Mouse (Mus musculus) brown adipose tissue, adult 24 weeks (tissue): Measurements from ENCODE around the gene Duox2. TPM values are rescaled to one million over a fixed set of nuclear protein-coding genes. Genes with fewer than 3 reads are reported as not detected.
A peak's percentile ranks its signal among the peaks of the same experiment; 100 is the strongest.

Experiments
- H3K27ac ChIP-seq: fragments of 200-500 bp; replicated peaks from 2 replicates; pipeline ENCODE4 v1.5.1; 2012; ENCODE audit warnings: low read depth, mild to moderate bottlenecking, low read length
- H3K4me1 ChIP-seq: fragments of 200-500 bp; 2 replicates; pipeline ENCODE4 v1.6.1; 2012; ENCODE audit warnings: low read length, mixed read lengths; ENCODE audit not compliant: control insufficient read depth, insufficient read depth, insufficient read length
- H3K4me3 ChIP-seq: fragments of 200-500 bp; 2 replicates; pipeline ENCODE4 v1.5.1; 2012; ENCODE audit warnings: low read depth, mild to moderate bottlenecking, low read length, moderate library complexity; ENCODE audit not compliant: insufficient read depth
- polyA plus RNA-seq: library from polyadenylated mRNA; stranded (reverse); fragments of >200 nt; gene quantifications from 2 replicates; pipeline ENCODE4 v1.2.4, GENCODE M21; 2012; ENCODE audit not compliant: missing spikeins, insufficient read depth, insufficient read length

Duox2 gene
- polyA plus RNA-seq, 1 experiment, result not detected

DNA sequence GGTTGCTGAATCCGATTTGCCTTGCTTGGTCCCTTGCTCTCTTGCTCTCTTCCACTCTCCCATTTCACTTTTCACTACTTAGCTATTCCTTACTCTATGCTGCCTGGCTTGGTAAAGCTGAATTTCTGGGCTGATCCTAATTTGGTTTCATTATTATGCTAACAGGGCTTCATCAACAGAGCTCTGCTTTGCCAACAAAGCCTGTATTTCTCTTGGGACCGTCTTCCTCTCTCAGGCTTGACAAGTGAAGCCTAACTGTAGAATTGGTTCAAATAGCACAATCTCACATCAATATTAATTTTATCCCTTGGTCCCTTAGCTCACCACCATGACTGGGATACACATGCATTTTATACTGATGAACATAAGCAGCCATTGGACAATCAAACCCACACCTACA lies 13.3 kb upstream of the Duox2 start:
- no peak overlapping the region for H3K4me3 ChIP-seq
- H3K27ac ChIP-seq, result no peak overlapping the region
- no peaks in the 10 kb centered on the region for H3K4me1 ChIP-seq

DNA sequence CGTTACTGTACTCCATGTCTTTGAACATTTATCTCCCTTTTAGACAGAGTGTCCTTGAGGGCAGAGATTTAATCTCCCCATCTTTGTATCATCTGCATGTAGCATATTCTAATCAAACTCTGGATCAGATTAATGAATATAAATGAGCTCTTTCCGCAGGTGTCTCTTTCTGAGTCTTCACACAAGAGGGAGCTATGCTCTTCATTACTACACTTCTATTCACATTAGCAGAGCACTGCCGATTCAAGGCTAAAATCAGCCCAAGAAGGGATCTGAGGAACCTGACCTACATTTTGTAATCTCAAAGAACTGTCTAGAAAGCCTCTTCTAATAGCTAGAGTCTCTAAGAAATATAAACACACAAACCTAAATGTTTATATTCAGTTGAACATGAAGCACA lies 11.4 kb upstream of the Duox2 start:
- Histone ChIP-seq H3K4me1 (no peaks in the 10 kb centered on the region), H3K27ac (no peak overlapping the region), H3K4me3 (no peak overlapping the region)

DNA sequence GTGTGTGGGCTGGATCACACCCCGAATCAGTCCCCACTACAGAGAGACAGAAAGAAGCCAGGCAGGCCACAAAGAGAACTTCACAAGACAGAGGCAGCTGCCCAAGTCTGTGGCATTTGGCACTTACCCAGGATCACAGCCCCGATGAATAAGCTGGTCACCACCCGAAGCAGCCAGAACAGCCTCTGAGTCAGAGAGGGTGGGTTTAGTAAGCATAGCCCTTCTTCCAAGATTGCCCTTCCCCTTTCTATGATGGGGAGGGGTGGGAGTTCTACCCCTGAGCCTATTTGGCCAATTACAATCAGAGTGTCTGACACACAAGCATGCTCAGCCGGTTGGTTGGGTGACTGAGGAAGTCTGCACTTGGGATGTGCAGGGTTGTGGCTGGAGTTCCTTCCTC lies 7.9 kb upstream of the Duox2 start:
- H3K4me1 ChIP-seq, result peaks cover under 1% of the 10 kb centered on the region; the same call in 1 of the 2 replicates
- no peak overlapping the region for H3K4me3 ChIP-seq
- no peak overlapping the region for H3K27ac ChIP-seq

DNA sequence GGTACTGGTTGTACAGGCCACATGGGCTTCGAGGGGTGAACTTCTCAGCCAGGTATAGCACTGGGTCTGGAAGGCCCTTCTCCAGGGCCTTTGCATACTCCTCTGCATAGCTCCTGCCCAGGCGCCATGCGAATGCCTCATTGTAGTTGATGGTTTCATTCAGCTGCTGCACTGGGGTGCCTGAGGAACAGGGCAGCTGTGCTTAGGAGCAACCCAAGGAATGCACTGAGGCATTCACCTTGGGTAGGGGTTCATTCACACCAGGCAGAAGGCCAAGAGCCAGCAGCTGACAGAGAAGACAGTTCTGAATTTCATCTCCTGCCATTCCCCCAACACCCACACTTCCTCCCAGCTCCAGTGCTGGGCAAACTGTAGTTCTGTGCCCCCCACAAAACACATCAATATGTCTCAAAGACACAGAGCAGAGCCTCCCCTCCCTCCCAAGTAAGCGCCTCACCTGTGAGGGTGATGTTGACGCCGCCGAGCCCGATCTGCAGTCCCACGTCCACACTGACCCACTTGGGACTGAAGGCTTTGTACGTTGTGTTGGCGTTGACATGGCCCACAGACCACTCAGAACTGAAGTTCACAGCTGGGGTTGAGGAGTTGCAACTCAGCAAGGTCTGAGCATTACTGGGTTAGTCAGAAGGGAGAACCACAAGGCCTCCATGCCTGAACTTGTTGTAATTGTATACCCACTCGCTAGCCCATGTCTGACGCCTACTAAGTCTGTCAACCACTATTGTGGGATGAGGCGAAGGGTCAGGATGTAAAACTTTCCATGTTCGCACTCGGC lies 7.0 kb upstream of the Duox2 start:
- Histone ChIP-seq H3K4me1 (peaks cover 2% of the 10 kb centered on the region; the same call in 1 of the 2 replicates), H3K4me3 (no peak overlapping the region), H3K27ac (no peak overlapping the region)

DNA sequence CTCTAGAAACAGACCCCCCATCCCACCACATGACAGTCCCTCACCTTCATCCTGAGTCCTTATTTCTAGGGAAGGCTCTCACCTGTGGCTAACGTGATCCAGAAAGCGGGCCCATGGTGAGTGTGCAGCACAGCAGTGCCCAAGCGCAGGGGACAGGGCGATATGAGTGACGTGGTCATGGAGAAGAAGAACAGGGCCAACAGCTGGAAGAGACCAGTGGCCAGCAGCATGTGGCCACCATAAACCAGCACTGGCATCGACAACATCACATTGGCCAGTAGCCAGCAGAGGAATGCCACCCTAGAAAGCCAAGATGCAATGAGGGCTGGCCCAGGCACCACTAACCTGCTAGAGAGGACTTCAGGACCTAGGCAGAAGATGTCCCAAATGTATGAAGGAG lies 6.3 kb upstream of the Duox2 start:
- no peak overlapping the region for H3K4me3 ChIP-seq
- peaks cover 2% of the 10 kb centered on the region; the same call in 1 of the 2 replicates for H3K4me1 ChIP-seq
- no peak overlapping the region for H3K27ac ChIP-seq

DNA sequence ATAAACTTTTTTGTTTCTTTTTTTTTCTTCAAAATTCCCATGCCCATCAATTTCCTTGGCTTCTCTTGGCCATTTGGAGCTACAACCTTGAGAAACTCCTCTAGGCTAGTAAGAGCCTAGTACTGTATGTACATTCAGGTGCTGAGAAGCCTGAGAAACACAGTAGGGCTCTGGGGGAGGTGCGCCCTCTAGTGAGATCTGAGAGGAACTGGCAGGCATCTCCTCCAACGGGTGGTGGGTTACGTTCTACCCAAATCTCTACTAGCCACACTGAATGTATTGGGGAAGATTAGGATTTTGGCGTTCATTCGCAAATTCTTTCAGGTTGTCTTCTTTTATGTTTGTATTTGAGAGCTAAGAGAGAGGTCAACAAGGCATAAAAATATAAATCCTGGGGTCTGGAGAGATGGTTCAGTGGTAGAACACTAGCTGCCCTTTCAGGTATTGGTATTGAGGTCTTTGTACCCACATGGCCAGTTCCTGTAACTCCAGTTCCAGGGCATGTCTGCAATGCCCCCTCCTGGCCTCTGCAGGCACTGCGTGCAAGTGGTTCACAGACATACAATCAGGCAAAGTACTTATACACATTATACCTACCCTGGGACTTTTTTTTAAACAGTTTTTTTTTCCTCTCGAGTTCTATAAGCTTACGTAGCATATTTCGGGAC lies 4.5 kb upstream of the Duox2 start:
- Histone ChIP-seq H3K27ac (no peak overlapping the region), H3K4me3 (no peak overlapping the region), H3K4me1 (peaks cover 2% of the 10 kb centered on the region; the same call in 1 of the 2 replicates)

DNA sequence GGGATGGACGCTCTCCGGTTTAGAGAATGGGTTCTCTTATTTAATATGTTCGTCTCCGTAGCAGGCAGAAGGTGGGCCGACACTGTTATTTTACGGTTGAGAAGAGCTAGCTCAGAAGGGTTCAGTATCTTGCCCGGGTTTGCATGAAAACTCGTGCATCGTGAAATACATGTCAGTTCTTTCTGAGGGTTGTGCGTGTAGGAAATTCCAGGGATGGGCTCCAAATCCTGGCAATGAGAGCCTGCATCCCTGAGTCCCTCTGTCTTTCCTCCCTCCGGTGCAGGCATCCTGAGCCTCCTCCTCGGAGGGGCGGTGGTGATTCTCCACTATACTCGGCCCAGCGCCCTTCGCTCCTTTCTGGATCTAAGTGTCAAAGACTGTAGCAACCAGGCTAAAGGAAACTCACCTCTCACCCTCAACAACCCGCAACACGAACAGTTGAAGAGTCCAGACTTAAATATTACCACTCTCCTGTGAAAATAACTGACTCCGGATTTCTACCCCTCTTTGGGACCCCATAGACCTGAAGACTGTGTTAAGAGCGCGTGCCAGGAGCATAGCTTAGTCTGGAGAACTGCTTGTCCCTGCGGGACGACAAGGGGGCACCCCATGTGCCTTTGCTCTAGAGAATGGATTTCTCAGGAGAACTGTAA lies 3.8 kb upstream of the Duox2 start:
- H3K27ac ChIP-seq, result no peak overlapping the region
- H3K4me1 ChIP-seq, result peaks cover 2% of the 10 kb centered on the region; the same call in 1 of the 2 replicates
- H3K4me3 ChIP-seq, result peak overlapping the region; percentile 37; the same call in 1 of the 2 replicates

DNA sequence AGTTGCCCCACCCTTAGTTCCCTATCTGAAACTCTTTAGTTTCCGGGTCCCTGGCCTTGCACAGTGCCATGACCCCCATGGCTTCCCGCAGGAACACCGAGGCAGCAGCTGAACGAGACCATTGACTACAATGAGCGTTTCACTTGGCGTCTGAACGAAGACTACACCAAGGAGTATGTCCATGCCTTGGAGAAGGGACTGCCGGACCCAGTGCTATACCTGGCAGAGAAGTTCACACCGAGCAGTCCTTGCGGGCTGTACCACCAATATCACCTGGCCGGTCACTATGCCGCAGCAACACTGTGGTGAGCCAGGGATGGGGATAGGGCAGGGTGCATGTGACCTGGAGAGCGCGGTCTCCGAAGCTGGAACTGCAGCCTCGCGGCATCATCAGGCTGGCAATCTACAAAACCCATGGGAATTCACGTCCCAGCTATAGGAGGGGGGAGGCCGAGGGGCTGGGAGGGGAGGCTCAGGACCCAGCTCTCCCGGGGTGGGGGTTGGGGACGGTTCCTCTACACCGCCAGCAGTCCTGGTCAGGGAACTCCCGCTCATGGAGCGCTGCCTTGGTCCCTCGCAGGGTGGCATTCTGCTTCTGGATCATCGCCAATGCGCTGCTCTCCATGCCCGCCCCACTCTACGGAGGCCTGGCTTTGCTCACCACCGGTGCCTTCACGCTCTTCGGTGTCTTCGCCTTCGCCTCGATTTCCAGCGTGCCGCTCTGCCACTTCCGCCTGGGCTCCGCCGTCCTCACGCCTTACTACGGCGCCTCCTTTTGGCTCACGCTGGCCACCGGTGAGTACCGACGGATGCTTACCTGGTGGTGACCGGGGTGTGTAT lies 3.1 kb upstream of the Duox2 start:
- H3K4me1 ChIP-seq, result peaks cover 2% of the 10 kb centered on the region; the same call in 1 of the 2 replicates
- H3K27ac ChIP-seq, result no peak overlapping the region
- peak overlapping the region; percentile 37 for H3K4me3 ChIP-seq

DNA sequence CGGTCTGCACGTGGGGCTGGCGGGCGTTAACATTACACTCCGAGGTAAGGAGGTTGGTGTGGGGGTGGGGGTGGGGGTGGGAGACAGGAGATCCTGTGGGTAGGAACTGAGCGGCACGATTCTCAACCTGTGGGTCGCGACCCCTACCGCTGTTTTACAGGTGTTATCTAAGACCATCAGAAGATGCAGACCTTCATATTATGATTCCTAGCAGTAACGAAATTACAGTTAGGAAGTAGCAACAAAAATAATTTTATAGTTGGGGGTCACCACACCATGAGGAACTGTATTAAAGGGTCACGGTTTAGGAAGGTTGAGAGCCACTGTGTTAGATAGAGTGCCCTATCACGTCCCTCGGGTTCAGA lies 2.4 kb upstream of the Duox2 start:
- Histone ChIP-seq H3K27ac (no peak overlapping the region), H3K4me3 (no peak overlapping the region)

DNA sequence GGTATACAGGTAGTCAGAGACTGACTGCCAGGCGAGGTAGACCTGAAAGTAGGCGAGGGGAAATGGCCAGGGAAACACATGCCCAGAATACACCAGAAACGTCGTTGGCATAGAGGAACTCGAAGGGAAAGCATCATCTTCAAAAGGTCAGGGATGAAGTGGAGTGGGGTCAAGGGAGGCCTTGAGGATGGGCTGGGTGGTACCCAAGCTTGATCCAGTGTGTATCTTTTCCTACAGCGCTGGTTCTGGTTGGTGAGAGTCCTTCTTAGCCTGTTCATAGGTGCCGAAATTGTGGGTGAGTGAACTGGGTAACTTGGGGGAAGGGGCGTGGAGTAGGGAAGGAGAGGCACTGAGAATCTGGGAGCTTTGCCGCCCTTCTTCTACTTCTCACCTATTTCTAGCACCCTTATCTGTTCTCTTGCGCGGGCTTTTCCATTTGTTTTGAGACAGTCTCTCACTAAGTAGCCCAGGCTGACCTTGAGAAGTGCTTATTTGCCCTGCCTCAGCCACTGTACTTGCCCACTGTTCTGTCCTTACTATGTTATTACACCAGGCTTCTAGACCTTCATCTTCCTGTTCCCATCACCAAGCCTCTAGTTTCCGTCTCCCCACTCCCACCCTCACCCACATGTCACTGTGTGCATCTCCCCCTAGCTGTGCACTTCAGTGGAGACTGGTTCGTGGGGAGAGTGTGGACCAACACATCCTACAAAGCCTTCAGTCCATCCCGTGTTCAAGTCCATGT lies 1.8 kb upstream of the Duox2 start:
- H3K4me1 ChIP-seq, result peaks cover 2% of the 10 kb centered on the region; the same call in 1 of the 2 replicates

More for the DNA sequence above, 2.4 kb upstream of the Duox2 start:
- H3K4me1 ChIP-seq, result peaks cover 2% of the 10 kb centered on the region; the same call in 1 of the 2 replicates

DNA sequence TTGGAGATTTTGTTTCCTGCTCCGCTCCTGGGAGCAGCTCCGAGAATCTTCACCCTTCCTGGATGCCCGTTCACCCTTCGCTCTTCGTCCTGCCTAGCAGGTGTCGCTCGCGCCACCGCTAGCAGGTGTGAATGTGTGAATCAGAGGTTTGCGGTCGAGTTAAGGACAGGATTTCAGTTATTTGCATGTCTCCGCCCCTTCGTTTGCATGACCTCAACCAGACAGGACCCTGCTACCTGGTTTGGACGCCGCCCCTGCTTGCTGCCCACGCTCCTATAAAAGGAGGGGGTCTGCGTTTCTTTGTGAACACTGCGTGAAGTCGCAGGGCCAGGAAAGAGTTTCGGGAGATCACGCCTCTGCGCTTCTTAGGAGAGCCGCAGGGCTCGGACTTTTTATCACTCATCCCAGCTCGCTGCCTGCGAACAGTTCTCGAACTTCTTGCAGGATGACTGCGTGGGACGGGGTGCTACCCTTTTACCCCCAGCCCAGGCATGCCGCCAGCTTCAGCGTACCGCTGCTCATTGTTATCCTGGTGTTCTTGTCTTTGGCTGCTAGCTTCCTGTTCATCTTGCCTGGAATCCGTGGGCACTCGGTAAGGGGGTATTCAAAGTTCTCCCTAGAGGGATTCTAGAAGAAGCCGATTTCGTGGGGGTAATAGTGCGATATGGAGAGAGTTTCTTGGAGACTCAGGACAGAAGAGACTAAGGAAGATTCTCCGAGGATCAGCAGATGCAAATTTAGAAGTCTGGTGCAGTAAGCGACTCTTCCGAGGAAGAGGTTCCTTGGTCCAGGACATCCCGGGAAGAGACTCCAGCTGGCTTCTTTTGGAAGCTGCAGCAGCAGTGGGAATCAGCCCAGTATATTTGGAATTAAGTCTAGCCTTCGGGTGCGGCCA lies 594 bp upstream of the Duox2 start, which contains the start of gene Duoxa2:
Gene Duoxa2, plus strand, starts transcription at position 305 of the 895 bp plus-strand sequence.
- Histone ChIP-seq H3K27ac (no peak within 1 kb of the TSS), H3K4me1 (peaks cover 2% of the 10 kb centered on the region; the same call in 1 of the 2 replicates), H3K4me3 (peak within 1 kb of the TSS; percentile 17)

More for the DNA sequence above, 1.8 kb upstream of the Duox2 start:
- H3K27ac ChIP-seq, result no peak overlapping the region
- no peak overlapping the region for H3K4me3 ChIP-seq

DNA sequence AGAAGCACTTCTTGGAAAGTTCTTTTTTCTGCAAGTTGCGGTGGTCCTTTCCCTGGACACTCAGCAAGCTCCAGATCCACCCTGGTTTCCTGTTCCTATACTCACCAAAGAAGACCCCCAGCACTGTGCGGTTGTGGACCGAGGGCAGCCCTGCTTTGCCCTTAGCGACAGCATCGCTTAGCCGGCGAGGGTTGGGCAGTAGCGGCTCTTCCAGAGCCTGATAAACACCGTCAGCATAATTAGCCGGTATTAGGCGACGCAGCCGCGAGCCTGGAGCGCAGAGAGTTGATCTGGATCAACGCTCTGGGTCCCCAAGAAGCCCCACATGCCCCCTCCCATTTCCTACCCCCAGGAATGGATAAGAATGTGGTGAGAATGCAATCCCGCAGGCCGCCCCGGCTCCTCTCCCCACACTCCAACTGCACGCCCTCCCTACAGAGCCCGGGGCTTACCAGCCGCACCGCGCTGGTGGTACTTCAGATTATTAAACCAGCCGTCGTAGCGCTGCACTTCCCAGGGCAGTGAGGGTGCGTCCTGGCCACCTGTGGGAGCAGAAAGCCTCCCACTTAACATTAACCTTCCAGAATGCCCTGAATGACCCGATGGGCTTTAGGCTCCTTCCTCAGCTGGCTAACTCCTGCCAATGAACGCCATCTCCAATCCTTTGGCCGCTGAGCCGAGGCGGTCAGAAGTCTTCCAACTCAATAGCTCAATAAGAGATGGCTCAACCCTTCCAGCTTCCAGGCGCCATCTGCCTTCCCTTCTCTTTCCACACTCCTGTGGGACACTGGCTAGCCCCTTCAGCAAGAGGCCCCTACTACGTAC lies 766 bp downstream of the Duox2 start:
- peak overlapping the region; percentile 12; the same call in 1 of the 2 replicates for H3K4me3 ChIP-seq
- peaks cover 2% of the 10 kb centered on the region; the same call in 1 of the 2 replicates for H3K4me1 ChIP-seq
- H3K27ac ChIP-seq, result no peak overlapping the region
